Mouse (Mus musculus) MEL (cell line): ENCODE data around the gene Crat. TPM values are rescaled to one million over a fixed set of nuclear protein-coding genes. Genes with fewer than 3 reads are reported as not detected.

Source experiments
- DNase-seq: peaks from one replicate; pipeline ENCODE4 v3.0.0; 2011; ENCODE audit warnings: low read depth, low spot score
- H3K27ac ChIP-seq: 2 replicates; pipeline ENCODE4 v1.5.1; 2012; ENCODE audit warnings: low read depth, mild to moderate bottlenecking, control low read depth, low read length, moderate library complexity; ENCODE audit not compliant: control insufficient read depth
- H3K27me3 ChIP-seq, 2 experiments: fragments of 150-350 bp in 1 of 2; sonication (generic) in 1 of 2; 2 replicates each; pipeline ENCODE4 v1.6.1; 2012; ENCODE audit warnings: low read length in 2 of 2, mild to moderate bottlenecking in 2 of 2, improper control_type of control experiment in 1 of 2, moderate library complexity in 1 of 2; ENCODE audit not compliant: insufficient read depth in 2 of 2, control insufficient read depth in 1 of 2
- H3K36me3 ChIP-seq, 2 experiments: 2 replicates each; pipeline ENCODE4 v1.6.1; 2012 to 2014; ENCODE audit warnings: low read length in 2 of 2, improper control_type of control experiment in 1 of 2, inconsistent platforms in 1 of 2, mild to moderate bottlenecking in 1 of 2; ENCODE audit not compliant: insufficient read depth in 2 of 2, control insufficient read depth in 1 of 2
- H3K4me1 ChIP-seq, 2 experiments: fragments of 150-350 bp in 1 of 2; sonication (generic) in 1 of 2; 2 replicates each; pipeline ENCODE4 v1.6.1; 2012; ENCODE audit warnings: low read length in 2 of 2, improper control_type of control experiment in 1 of 2, mild to moderate bottlenecking in 1 of 2; ENCODE audit not compliant: insufficient read depth in 2 of 2, control insufficient read depth in 1 of 2
- H3K4me3 ChIP-seq, 2 experiments: fragments of 150-350 bp in 1 of 2; sonication (generic) in 1 of 2; 2 replicates each; pipeline ENCODE4 v1.5.1; 2012; ENCODE audit warnings: low read depth in 2 of 2, low read length in 2 of 2, mild to moderate bottlenecking in 2 of 2, moderate library complexity in 2 of 2, control low read depth in 1 of 2, improper control_type of control experiment in 1 of 2; ENCODE audit not compliant: control insufficient read depth in 1 of 2, insufficient read depth in 1 of 2
- H3K79me2 ChIP-seq: 2 replicates; pipeline ENCODE4 v1.6.1; 2012; ENCODE audit warnings: mild to moderate bottlenecking, low read length, moderate library complexity; ENCODE audit not compliant: control insufficient read depth, poor library complexity, insufficient read depth
- H3K9ac ChIP-seq: 2 replicates; pipeline ENCODE4 v1.6.1; 2012; ENCODE audit warnings: low read depth, mild to moderate bottlenecking, control low read depth, low read length, moderate library complexity; ENCODE audit not compliant: control insufficient read depth, poor library complexity, severe bottlenecking
- H3K9me3 ChIP-seq: fragments of 150-350 bp; sonication (generic); replicated peaks from 2 replicates; pipeline ENCODE4 v1.6.1; 2012; ENCODE audit warnings: mild to moderate bottlenecking, low read length, improper control_type of control experiment, moderate library complexity; ENCODE audit not compliant: insufficient read depth
- BHLHE40 ChIP-seq: IDR thresholded peaks from 2 replicates; pipeline ENCODE4 v1.6.1; 2012; ENCODE audit warnings: low read depth, mild to moderate bottlenecking, inconsistent platforms, low read length, improper control_type of control experiment, borderline replicate concordance
- CHD1 ChIP-seq: IDR thresholded peaks from 2 replicates; pipeline ENCODE4 v1.6.1; 2012; ENCODE audit warnings: low read depth, mild to moderate bottlenecking, inconsistent platforms, low read length, improper control_type of control experiment
- CHD2 ChIP-seq: IDR thresholded peaks from 2 replicates; pipeline ENCODE4 v1.6.1; 2011; ENCODE audit warnings: low read length, improper control_type of control experiment
- E2F4 ChIP-seq: IDR thresholded peaks from 2 replicates; pipeline ENCODE4 v1.6.1; 2011; ENCODE audit warnings: low read depth, low read length, improper control_type of control experiment, borderline replicate concordance
- ELF1 ChIP-seq: IDR thresholded peaks from 2 replicates; pipeline ENCODE4 v1.6.1; 2014; ENCODE audit warnings: low read depth, mild to moderate bottlenecking, inconsistent platforms, low read length, improper control_type of control experiment, moderate library complexity
- EP300 ChIP-seq, 2 experiments: IDR thresholded peaks; 2 replicates each; pipeline ENCODE4 v1.6.1; 2011; ENCODE audit warnings: improper control_type of control experiment in 2 of 2, low read length in 2 of 2, low read depth in 1 of 2, mild to moderate bottlenecking in 1 of 2
- GATA1 ChIP-seq: IDR thresholded peaks from 2 replicates; pipeline ENCODE4 v1.6.1; 2011; ENCODE audit warnings: low read depth, low read length, improper control_type of control experiment
- JUND ChIP-seq: IDR thresholded peaks from 2 replicates; pipeline ENCODE4 v1.6.1; 2011; ENCODE audit warnings: low read depth, mild to moderate bottlenecking, improper control_type of control experiment, low read length
- MAFK ChIP-seq: IDR thresholded peaks from 2 replicates; pipeline ENCODE4 v1.6.1; 2011; ENCODE audit warnings: low read depth, mild to moderate bottlenecking, low read length, improper control_type of control experiment, borderline replicate concordance
- MAZ ChIP-seq: IDR thresholded peaks from 2 replicates; pipeline ENCODE4 v1.6.1; 2012; ENCODE audit warnings: low read depth, mild to moderate bottlenecking, inconsistent platforms, low read length, improper control_type of control experiment
- MXI1 ChIP-seq: IDR thresholded peaks from 2 replicates; pipeline ENCODE4 v1.6.1; 2011; ENCODE audit warnings: mild to moderate bottlenecking, low read depth, low read length, improper control_type of control experiment
- MYB ChIP-seq: IDR thresholded peaks from 2 replicates; pipeline ENCODE4 v1.6.1; 2011; ENCODE audit warnings: mild to moderate bottlenecking, low read depth, low read length, improper control_type of control experiment
- MYC ChIP-seq: IDR thresholded peaks from 2 replicates; pipeline ENCODE4 v1.6.1; 2011; ENCODE audit warnings: low read depth, mild to moderate bottlenecking, low read length, improper control_type of control experiment, moderate library complexity
- NRF1 ChIP-seq: IDR thresholded peaks from 2 replicates; pipeline ENCODE4 v1.6.1; 2014; ENCODE audit warnings: low read depth, mild to moderate bottlenecking, inconsistent platforms, low read length, improper control_type of control experiment, moderate library complexity; ENCODE audit not compliant: poor library complexity, insufficient read depth, severe bottlenecking
- POLR2AphosphoS2 ChIP-seq: IDR thresholded peaks from 2 replicates; pipeline ENCODE4 v1.6.1; 2011; ENCODE audit warnings: low read length, improper control_type of control experiment
- RCOR1 ChIP-seq: IDR thresholded peaks from 2 replicates; pipeline ENCODE4 v1.6.1; 2012; ENCODE audit warnings: low read depth, mild to moderate bottlenecking, inconsistent platforms, low read length, improper control_type of control experiment
- SIN3A ChIP-seq: IDR thresholded peaks from 2 replicates; pipeline ENCODE4 v1.6.1; 2012; ENCODE audit warnings: low read length, improper control_type of control experiment, inconsistent platforms
- SMC3 ChIP-seq: IDR thresholded peaks from 2 replicates; pipeline ENCODE4 v1.6.1; 2011; ENCODE audit warnings: low read depth, low read length, improper control_type of control experiment
- TAL1 ChIP-seq: IDR thresholded peaks from 2 replicates; pipeline ENCODE4 v1.6.1; 2012; ENCODE audit warnings: mild to moderate bottlenecking, inconsistent platforms, low read length, moderate library complexity, mixed read lengths
- USF2 ChIP-seq, 2 experiments: IDR thresholded peaks; 2 replicates each; pipeline ENCODE4 v1.6.1; 2011 to 2012; ENCODE audit warnings: improper control_type of control experiment in 2 of 2, low read length in 2 of 2, borderline replicate concordance in 1 of 2, inconsistent platforms in 1 of 2, low read depth in 1 of 2, mild to moderate bottlenecking in 1 of 2; ENCODE audit not compliant: insufficient read depth in 1 of 2
- ZKSCAN1 ChIP-seq: IDR thresholded peaks from 2 replicates; pipeline ENCODE4 v1.6.1; 2012; ENCODE audit warnings: low read depth, mild to moderate bottlenecking, inconsistent platforms, low read length, improper control_type of control experiment, moderate library complexity
- ZNF384 ChIP-seq: IDR thresholded peaks from 2 replicates; pipeline ENCODE4 v1.6.1; 2012; ENCODE audit warnings: low read depth, mild to moderate bottlenecking, inconsistent platforms, low read length, improper control_type of control experiment
- polyA plus RNA-seq, 2 experiments: library from polyadenylated mRNA; stranded (reverse) in 1 of 2; unstranded in 1 of 2; fragments of >175 nt in 1 of 2; fragments of >200 nt in 1 of 2; gene quantifications; 2 replicates each; pipeline versions ENCODE4 v1.2.1 to v1.2.4; 2012; ENCODE audit warnings: low replicate concordance in 2 of 2, low read depth in 1 of 2; ENCODE audit not compliant: insufficient read length in 2 of 2, insufficient read depth in 1 of 2, missing spikeins in 1 of 2
- total RNA-seq: library from RNA; depleted of rRNA; stranded (reverse); fragments of 300-350 nt; gene quantifications from 2 replicates; pipeline ENCODE4 v1.2.3, GENCODE M21; 2012

Gene Crat
- total and polyA plus RNA-seq, 3 experiments = 22.0 to 93.9 TPM; not detected in 1

DNA sequence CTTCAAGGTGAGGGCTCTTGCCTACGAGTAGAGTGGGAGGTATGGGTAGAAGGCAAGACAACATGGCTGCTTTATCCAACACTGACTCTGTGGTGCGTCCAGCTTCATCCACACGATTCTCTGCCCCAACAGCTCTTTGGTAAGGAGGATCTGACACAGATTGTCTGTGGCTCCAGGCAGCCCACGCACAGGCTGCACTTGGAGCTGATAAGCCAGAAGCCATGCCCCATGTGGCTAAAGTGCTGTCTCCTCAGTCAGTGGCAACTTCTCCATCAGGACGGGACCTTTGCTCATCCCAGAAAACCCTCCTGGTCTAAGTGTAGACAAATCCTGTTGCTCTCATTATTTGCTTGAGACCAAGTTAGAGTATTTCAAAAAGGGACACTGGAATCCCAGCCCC is 39.0 kb upstream of the Crat start:
- peak; percentile 54 for DNase-seq
- Histone ChIP-seq H3K9me3 (no peaks in the 10 kb centered on the region), H3K4me3 (no peak overlapping the region), H3K27me3 (no peaks in the 10 kb centered on the region), H3K9ac (no peak overlapping the region), H3K4me1 (peaks cover 0 to 9% of the 10 kb centered on the region in 2 experiments; a peak in 3 of 4 replicates), H3K36me3 (peaks cover 0 to 5% of the 10 kb centered on the region in 2 experiments; a peak in 3 of 4 replicates), H3K79me2 (no peaks in the 10 kb centered on the region), H3K27ac (no peak overlapping the region)
- TF ChIP-seq GATA1 (peak; percentile 46; the same call in 1 of the 2 replicates), MAFK (no peak), ZKSCAN1 (no peak), EP300 (IDR thresholded peaks at IDR 0.05; ENCODE audit: low read depth in 1 of 2, low read length in 2 of 2) (peak; percentile 7 to 27; a peak in 2 of 4 replicates), SMC3 (no peak), MXI1 (peak; percentile 33; the same call in 1 of the 2 replicates), RCOR1 (peak; percentile 77; the same call in 1 of the 2 replicates)

DNA sequence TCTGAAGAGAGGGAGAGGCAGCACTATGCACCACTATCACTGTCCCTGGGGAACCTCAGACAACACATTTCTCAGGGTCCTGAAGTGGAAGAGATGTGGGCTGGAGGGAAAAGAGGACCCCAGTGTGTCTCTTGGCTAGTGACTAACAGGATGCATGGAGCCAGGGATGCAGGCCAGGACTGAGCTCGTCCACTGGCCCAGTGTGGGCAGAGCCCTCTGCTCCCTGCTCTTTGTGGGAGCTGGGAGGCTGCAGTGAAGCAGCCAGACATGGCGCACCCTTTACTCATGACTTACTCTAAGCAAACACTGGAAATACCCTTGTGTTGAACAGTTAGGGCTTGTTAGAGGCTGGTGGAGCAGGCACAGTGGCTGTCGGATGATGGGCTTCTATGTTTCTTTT is 38.0 kb upstream of the Crat start:
- Histone ChIP-seq H3K79me2 (no peaks in the 10 kb centered on the region), H3K27me3 (no peaks in the 10 kb centered on the region), H3K36me3 (peaks cover 0 to 5% of the 10 kb centered on the region in 2 experiments; a peak in 3 of 4 replicates), H3K4me1 (peaks cover 0 to 9% of the 10 kb centered on the region in 2 experiments; a peak in 3 of 4 replicates), H3K9me3 (no peaks in the 10 kb centered on the region), H3K9ac (no peak overlapping the region), H3K4me3 (no peak overlapping the region), H3K27ac (no peak overlapping the region)
- no peak for DNase-seq
- TF ChIP-seq SMC3 = no peak
- TF ChIP-seq MXI1 = no peak
- no peak for TF ChIP-seq ELF1
- no peak for TF ChIP-seq MYB
- TF ChIP-seq MYC = no peak
- no peak for TF ChIP-seq ZNF384
- TF ChIP-seq BHLHE40 = no peak
- no peak for TF ChIP-seq MAZ
- TF ChIP-seq SIN3A = no peak
- no peak for TF ChIP-seq CHD1
- TF ChIP-seq E2F4 = no peak
- no peak for TF ChIP-seq USF2 (IDR thresholded peaks at IDR 0.05; ENCODE audit: borderline replicate concordance in 1 of 2, insufficient read depth in 1 of 2, low read depth in 1 of 2, low read length in 2 of 2)
- no peak for TF ChIP-seq POLR2AphosphoS2
- no peak for TF ChIP-seq EP300 (IDR thresholded peaks at IDR 0.05; ENCODE audit: low read depth in 1 of 2, low read length in 2 of 2)
- TF ChIP-seq TAL1 = no peak
- no peak for TF ChIP-seq CHD2
- no peak for TF ChIP-seq JUND
- TF ChIP-seq NRF1 = no peak
